Mouse (Mus musculus) telencephalon, adult 2 months (tissue): ENCODE results near the gene Smarce1.
"Not testable (repeated sequence)": the region's sequence is repeated elsewhere in the genome, so short reads cannot be mapped to it uniquely, and the experiment has no call there.

Experiments
- DNase-seq: peaks from one replicate; pipeline ENCODE4 v3.0.0-alpha.2; 2011; ENCODE audit warnings: low read depth, low spot score

Gene Smarce1

GRCm38 (mm10) chr11:99230261-99231048 is at the start of gene Smarce1:
Smarce1 (minus strand) TSS chr11:99231017.
- DNase-seq: peak; percentile 68

GRCm38 (mm10) chr11:99279986-99280385 is 49.2 kb upstream of the Smarce1 start:
- DNase-seq: no peak

GRCm38 (mm10) chr11:99276786-99277185 is 46.0 kb upstream of the Smarce1 start:
- no peak for DNase-seq

- no peak for DNase-seq
Measured at GRCm38 (mm10) chr11:99275624-99276023, 44.8 kb upstream of the Smarce1 start.

- no peak for DNase-seq
Measured at GRCm38 (mm10) chr11:99272721-99273120, 41.9 kb upstream of the Smarce1 start.

DNA sequence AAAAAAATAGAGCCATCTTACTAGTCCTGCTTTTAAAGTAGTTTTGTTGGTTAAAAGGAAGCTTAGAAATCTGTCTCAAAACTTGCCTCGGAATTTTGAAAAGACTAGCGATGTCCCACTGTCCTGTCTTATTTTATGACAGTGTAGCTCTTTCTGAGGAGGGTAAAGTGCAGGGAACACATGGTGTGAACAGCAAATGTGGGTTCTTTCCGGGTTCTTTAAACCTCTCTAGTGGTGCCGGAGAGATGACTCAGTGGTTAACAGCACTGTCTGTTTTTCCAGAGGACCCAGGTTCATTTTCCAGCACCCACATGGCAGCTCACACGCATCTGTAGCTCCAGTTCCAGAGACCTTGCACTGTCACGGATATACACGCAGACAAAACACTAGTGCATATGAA is 38.4 kb upstream of the Smarce1 start:
- no peak for DNase-seq

GRCm38 (mm10) chr11:99265796-99266195 is 35.0 kb upstream of the Smarce1 start:
- DNase-seq: no peak

- DNase-seq: peak; percentile 77
Measured at GRCm38 (mm10) chr11:99265220-99265619, 34.4 kb upstream of the Smarce1 start.

GRCm38 (mm10) chr11:99256213-99256612 is 25.4 kb upstream of the Smarce1 start:
- no peak for DNase-seq

DNA sequence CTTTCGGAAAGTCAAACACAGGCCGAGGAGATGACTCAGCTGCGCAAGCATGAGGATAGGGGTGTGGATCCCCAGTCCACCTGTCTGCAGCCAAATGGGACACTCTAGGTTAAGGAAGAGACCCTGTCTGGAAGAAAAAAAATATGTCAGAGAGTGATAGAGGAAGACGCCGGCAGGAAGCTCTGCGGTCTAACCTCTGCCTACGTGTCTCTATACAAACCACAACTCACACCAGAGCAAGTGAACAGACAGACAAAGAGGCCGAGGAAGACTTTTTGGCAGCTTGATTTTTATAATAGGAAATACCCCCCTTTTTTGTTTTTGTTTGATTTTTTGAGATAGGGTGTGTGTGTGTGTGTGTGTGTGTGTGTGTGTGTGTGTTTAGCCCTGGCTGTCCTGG is 24.5 kb upstream of the Smarce1 start:
- DNase-seq: no peak

DNA sequence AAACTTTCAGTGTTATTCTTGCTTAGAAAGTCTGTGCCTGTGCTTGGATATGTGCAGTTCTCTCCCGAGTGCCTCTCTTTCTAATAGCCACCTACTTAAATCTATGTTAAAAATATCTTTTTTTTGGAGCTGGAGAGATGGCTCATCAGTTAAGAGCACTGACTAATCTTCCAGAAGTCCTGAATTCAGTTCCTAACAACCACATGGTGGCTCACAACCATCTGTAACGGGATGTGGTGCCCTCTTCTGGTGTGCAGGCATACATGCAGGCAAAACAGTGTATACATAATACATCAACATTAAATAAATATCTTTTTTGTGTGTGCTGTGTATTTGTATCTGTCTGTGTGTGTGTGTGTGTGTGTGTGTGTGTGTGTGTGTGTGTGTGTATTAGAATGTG is 23.1 kb upstream of the Smarce1 start:
- no peak for DNase-seq

DNA sequence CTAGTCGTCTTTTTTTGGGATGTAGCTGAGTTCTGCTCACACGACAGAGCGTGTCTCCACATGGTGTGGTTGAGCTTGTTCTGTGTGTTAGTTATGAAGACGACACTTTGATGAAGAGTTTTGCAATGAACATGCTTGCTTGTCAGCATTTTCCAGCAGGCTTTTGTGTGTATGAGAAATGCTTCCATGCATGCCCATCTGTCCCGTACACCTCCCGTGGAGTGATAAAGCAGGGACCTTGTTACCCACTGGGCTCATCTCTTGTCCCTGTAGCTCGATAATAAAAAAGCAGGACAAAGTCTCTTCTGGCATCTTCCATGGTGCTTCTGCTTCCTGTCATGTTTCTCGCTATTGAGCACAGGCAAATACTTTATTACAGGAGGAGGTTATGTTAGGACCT is 21.9 kb upstream of the Smarce1 start:
- DNase-seq: no peak

DNA sequence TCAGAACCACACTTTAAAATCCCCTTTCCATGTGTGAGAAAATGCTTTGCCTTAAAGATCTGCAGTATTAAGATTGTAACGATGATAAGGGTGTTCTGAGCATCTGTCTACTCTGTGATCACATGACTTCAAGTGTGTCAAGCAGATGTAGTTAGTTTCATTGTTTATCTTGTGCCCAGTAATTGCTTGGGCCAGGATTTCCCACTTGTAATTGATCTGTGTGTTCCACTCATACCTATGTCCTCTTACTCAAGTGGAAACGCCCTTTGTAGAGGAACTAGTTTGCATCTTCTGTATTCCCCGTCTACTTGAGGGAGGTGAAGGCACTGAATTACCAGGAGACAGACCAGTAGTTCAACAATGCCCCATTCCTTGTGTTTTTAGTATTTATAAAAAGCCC is 19.8 kb upstream of the Smarce1 start:
- DNase-seq: no peak

GRCm38 (mm10) chr11:99250241-99250640 is 19.4 kb upstream of the Smarce1 start:
- peak; percentile 66 for DNase-seq

- DNase-seq: no peak
Measured at GRCm38 (mm10) chr11:99249115-99249514, 18.3 kb upstream of the Smarce1 start.

DNA sequence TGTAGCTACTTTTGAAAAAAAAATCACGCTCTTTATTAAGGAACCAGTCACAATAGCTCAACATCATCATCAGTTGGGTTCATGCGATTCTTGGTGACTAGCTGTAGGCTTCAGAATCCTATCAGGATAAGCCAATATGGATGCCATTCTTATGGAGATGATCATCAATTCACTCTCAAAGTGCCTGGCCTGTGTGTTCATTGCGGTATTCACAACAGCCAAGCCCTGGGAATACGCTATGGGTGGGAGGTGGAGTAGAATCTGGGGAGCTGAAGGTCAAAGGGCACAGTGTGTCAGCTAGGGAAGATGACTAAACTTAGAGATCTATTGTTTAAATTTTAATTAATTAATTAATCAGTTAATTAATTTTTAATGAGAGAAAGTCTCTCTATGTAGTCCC is 17.1 kb upstream of the Smarce1 start:
- DNase-seq: no peak

DNA sequence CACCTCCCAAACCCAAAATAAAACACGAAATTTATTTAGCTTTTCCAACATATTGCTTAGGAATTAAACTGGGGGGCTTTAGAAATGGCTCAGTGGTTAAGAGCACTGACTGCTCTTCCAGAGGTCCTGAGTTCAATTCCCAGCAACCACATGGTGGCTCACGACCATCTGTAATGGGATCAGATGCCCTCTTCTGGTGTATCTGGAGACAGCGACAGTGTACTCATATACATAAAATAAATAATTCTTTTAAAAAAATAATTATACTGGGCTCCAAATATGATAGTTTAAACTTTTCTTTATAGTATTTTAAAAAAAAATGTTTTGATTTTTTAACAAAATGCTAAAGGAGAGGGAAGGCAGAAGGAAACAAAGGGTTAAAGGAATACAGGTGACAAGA is 13.7 kb upstream of the Smarce1 start:
- not testable (repeated sequence) for DNase-seq

DNA sequence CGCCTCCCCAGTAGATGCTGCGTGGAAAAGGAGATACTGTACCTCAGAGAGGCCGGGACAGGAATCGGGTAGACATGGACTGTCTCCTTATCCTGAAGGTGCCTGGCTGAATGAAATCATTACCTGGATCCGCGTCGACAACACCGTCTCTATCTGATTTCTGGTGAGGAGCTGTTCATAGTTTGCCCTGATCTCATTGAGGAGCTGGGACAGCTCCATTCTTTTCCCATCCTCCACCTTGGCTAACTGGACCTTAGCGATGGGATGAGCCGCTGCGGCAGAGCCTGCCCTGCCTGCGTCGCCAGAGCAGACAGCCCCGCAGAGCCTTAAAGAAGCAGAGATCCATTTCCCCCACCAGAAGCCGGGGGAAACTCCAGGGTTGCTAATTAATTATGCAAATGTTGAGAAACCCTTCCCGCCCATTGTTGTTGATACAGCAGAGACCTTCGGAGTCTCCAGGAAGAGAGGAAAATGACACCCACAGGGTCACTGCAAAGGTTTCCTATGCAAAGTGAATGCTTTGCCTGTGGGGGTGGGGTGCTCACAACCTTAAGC is 13.1 kb upstream of the Smarce1 start, which contains the start of gene Krt222:
Gene Krt222 (minus strand): TSS at position 266 of the 555 bp plus-strand sequence.
- peak; percentile 53 for DNase-seq

DNA sequence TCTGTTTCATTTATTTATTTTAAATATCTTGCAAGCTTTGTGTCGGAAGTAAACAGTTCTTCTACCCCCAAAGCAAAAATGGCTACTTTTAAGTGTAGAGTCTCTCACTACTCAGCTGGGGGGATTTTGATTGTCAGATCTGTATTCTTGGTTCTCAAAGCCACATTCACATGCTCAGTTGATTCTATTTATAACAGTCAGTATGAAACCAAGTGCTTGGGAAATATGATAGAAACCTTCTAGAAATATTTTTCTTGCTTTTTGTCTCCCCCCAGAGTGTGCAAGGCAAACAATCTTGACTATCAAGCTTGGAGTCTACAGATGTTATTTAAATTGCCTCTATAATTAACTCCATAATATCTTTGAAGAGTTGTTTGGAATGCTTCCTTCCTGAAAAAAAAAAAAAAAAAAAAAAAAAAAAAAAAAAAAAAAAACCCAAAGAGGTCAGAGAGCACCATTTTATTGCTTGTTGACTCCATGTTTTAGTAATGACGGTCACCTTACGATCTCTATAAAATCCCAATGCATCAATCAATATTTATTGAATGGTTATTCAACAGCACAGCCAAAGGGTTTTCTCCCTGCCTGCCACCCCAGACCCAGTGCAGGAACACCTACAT is 12.5 kb upstream of the Smarce1 start:
- no peak for DNase-seq

DNA sequence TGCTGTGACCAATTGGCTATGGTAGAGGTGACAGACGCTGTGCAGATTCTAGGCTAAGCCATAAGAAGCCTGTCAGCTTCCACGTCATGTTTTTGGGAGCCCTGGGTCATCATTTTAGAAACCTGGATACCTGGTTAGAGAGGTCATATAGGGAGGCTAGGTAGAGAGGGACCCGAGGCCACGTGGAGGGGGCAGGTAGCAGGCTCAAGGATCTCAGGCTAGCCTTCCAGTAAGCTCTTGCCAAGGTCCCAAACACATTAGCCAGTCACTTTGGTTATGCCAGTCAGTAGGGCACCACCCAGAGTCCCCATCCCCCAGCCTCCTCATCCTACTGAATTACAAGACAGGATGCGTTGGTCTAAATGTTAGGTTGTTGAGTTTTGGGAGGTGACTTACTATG is 11.2 kb upstream of the Smarce1 start:
- DNase-seq: no peak

DNA sequence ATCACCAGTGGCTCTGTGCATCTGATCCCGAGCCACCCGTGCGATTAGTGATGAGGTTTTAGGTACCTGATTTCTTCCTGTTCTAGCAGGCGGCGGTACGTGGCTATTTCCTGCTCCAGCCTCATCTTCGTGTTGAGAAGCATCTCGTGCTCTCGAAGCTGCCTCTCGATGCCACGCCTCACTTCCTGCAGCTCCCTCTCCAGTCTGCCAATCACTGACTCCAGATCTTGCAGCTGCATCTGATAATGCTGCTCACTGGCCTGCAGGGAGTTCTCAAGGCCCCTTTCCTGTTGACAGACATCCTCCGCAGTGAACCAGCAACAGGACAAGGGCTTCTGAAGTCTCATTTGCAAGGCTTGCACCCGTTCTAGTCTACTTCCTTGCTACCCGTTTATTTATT is 7.7 kb upstream of the Smarce1 start:
- no peak for DNase-seq

DNA sequence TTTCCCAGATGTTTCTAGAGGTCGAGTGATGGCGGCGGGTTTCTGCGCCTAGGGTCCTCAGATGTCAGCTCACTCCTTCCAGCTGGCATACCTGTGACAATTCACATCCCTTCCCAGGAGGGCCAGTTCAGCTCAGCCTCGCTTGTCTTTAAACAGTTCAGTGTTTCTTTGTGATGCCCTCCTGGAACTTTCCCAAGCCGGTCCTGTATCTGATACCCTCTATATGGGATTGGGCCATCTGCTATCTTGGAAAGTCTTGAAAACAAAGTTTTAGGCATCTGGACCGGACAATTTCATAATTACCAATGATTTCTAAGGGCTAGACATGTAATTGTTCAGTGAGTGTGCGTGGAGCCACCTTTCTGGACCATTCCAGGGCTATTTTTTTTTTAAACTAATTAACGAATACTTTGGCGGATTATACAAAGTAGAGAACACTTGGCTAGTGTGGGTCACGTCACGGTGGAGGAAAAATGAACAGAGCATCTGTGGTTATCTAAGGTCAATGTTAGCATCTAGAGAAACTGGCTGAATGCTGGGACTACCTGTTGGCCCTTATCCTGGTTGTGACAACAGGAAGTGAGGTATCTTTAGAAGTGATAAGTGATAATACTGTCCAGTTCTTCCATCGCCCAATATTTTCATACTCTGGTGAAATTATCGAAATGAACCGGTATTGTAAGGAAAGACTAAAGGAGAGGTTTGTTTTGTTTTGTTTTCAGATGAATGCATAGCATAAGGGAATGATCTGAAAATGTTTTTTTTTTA is 416 bp upstream of the Smarce1 start:
- DNase-seq: no peak
